15 mouse cellular contexts compared by ENCODE assay signal in the genomic region with DNA sequence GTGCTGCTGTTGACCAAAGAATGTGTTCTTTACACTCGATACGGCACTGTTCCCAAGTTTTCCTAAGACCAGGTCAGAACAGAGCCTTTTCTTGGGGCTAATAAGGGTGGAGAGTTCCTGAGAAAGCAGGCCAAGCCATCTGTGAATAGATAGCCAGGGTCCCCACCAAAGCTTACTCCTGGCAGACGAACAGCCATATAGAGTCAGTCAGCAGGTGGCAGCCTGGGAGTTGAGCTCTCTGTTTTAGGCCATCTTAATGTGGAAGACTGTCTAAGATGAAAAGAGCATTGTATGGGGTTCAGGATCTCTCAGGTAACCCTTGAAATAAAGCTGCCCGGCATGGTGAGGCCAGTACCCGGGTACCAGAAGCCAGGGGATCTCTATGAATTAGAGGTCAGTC. TPM values are rescaled to one million over a fixed set of nuclear protein-coding genes. Genes with fewer than 3 reads are reported as not detected.
DNase-seq lines count a peak whose midpoint lies in the region; ATAC-seq and TF ChIP-seq lines count a peak whose summit lies in the region.
"Had no signal": no experiment of that assay in that cellular context is flagged by ENCODE, and none has a peak within 500 bp of the region (broad histone marks: within the 10 kb centered on the region; RNA-seq: fewer than 3 reads in every experiment).

No protein-coding gene starts in this region.

- H3K36me3 ChIP-seq in midbrain, postnatal 0 days (ENCODE audit: insufficient read depth, low read length), result no peaks in the 10 kb centered on the region
- H3K36me3 ChIP-seq in midbrain, embryonic 13.5 days, result no peaks in the 10 kb centered on the region
- H3K36me3 ChIP-seq: liver, embryonic 13.5 days; midbrain, embryonic 10.5 days; neural tube, embryonic 13.5 days had no signal

- WGBS in midbrain, postnatal 0 days, result 71% methylated on average over 5 of the region's 5 CpGs
- WGBS in midbrain, embryonic 13.5 days, result 80% methylated on average over 5 of the region's 5 CpGs

- H3K4me3 ChIP-seq in midbrain, postnatal 0 days (ENCODE audit: low read depth, low read length), result no peak overlapping the region
- no peak overlapping the region for H3K4me3 ChIP-seq in midbrain, embryonic 13.5 days (replicated peaks)
- H3K4me3 ChIP-seq: erythroblast, embryonic 14.5 days; liver, embryonic 13.5 days; midbrain, embryonic 10.5 days; neural tube, embryonic 13.5 days had no signal

- H3K4me2 ChIP-seq in midbrain, postnatal 0 days (ENCODE audit: low read depth, low read length, poor library complexity, severe bottlenecking), result no peak overlapping the region
- H3K4me2 ChIP-seq in midbrain, embryonic 13.5 days (replicated peaks), result no peak overlapping the region
- H3K4me2 ChIP-seq: hindbrain, embryonic 14.5 days; liver, embryonic 13.5 days; neural tube, embryonic 13.5 days had no signal

- H3K9ac ChIP-seq in midbrain, postnatal 0 days (replicated peaks; ENCODE audit: low read length, poor library complexity, severe bottlenecking), result no peak overlapping the region
- H3K9ac ChIP-seq in midbrain, embryonic 13.5 days (replicated peaks), result no peak overlapping the region
- H3K9ac ChIP-seq: hindbrain, embryonic 14.5 days; liver, embryonic 13.5 days; neural tube, embryonic 13.5 days had no signal

- ATAC-seq in midbrain, postnatal 0 days (ENCODE audit: low FRiP score), result no peak
- no peak for ATAC-seq in midbrain, embryonic 13.5 days

- no peaks in the 10 kb centered on the region for H3K4me1 ChIP-seq in midbrain, postnatal 0 days (ENCODE audit: insufficient read depth, low read length)
- H3K4me1 ChIP-seq in midbrain, embryonic 13.5 days (replicated peaks), result no peaks in the 10 kb centered on the region
- H3K4me1 ChIP-seq: liver, embryonic 13.5 days; midbrain, embryonic 10.5 days; neural tube, embryonic 13.5 days had no signal

- TF ChIP-seq CTCF in midbrain, postnatal 0 days (IDR thresholded peaks at IDR 0.05), result peak; percentile 39; the same call in 1 of the 2 replicates

- intact Hi-C loops in heart, postnatal 36 days (cut with DNase I), result no loop called here

- peak; percentile 3 for DNase-seq in heart, adult 8-10 months (ENCODE audit: low spot score)
- DNase-seq in heart, postnatal 36 days, result no peak
- DNase-seq in midbrain, postnatal 0 days (ENCODE audit: low spot score), result peak; percentile 7
- peak; percentile 30 for DNase-seq in kidney, postnatal 10 days
- DNase-seq in thymus, postnatal 36 days, result peak; percentile 19
- no peak for DNase-seq in urinary bladder, postnatal 10 days (ENCODE audit: low spot score)
- no peak for DNase-seq in frontal cortex, adult 2 months (ENCODE audit: extremely low spot score in 1 of 2, low spot score in 1 of 2)
- DNase-seq: gastrocnemius, postnatal 25 days; layer of hippocampus, postnatal 36 days; liver, embryonic 13.5 days had no signal

- H3K27me3 ChIP-seq in midbrain, postnatal 0 days (ENCODE audit: insufficient read depth, low read length), result no peaks in the 10 kb centered on the region
- no peaks in the 10 kb centered on the region for H3K27me3 ChIP-seq in midbrain, embryonic 13.5 days
- H3K27me3 ChIP-seq: liver, embryonic 13.5 days; neural tube, embryonic 13.5 days had no signal

- H3K27ac ChIP-seq in midbrain, postnatal 0 days (ENCODE audit: low read depth, low read length), result no peak overlapping the region
- H3K27ac ChIP-seq in midbrain, embryonic 13.5 days, result no peak overlapping the region
- H3K27ac ChIP-seq: hindbrain, embryonic 14.5 days; liver, embryonic 13.5 days; midbrain, embryonic 10.5 days; neural tube, embryonic 13.5 days had no signal

- H3K9me3 ChIP-seq in midbrain, postnatal 0 days (ENCODE audit: low read length), result no peaks in the 10 kb centered on the region
- H3K9me3 ChIP-seq in midbrain, embryonic 13.5 days, result no peaks in the 10 kb centered on the region
- H3K9me3 ChIP-seq: liver, embryonic 13.5 days; midbrain, embryonic 10.5 days; neural tube, embryonic 13.5 days had no signal

RNA-seq across cellular contexts. Expression of a gene that starts 55.7 kb away (rescaled TPM):
- total RNA-seq in heart, adult 8-10 months (2022), result 10 to 100 TPM; 48.8 to 54.3 (median 53.0) TPM
- total RNA-seq in heart, postnatal 36 days (2021), result 10 to 100 TPM; 52.3 to 55.6 TPM
- total RNA-seq in midbrain, postnatal 0 days (2014; rRNA removed), result 116 and 148 TPM in 2 replicates
- polyA plus RNA-seq in midbrain, postnatal 0 days (2015; fragmentation: Nextera tagmentation; extraction: Ambion mirVana), result 135 and 150 TPM in 2 replicates
- polyA plus RNA-seq in midbrain, embryonic 13.5 days (2015; fragmentation: Nextera tagmentation; extraction: Ambion mirVana), result 170 and 172 TPM in 2 replicates
- polyA plus RNA-seq in frontal cortex, adult 2 months (2012; rRNA removed), result 44.6 and 45.3 TPM in 2 replicates

Comparison
In these comparisons a context has a peak if more than half of its experiments do, and no peak if none do; other contexts are left out.
1. DNase-seq: peak in heart, adult 8-10 months (single experiment), midbrain, postnatal 0 days (single experiment), kidney, postnatal 10 days (single experiment) and thymus, postnatal 36 days (2 of 2); none in heart, postnatal 36 days (0 of 2), urinary bladder, postnatal 10 days (single experiment) and frontal cortex, adult 2 months (0 of 2).